Mouse (Mus musculus) heart, postnatal 0 days (tissue): ENCODE data around the gene Map2k6.

ENCODE experiments used
- CTCF ChIP-seq: IDR thresholded peaks from 2 replicates; pipeline ENCODE4 v1.5.1; 2016; ENCODE audit warnings: antibody characterized with exemption, control low read depth, low read depth
- EP300 ChIP-seq: IDR thresholded peaks from 2 replicates; pipeline ENCODE4 v1.6.1; 2016; ENCODE audit warnings: antibody characterized with exemption, low read depth

- TF ChIP-seq CTCF (no peak), EP300 (no peak)
Measured at GRCm38 (mm10) chr11:110399240-110400150, 573 bp downstream of the Map2k6 start.
